8 mouse cellular contexts compared by ENCODE assay signal in genomic region chr9:94539346-94539865, GRCm38 (mm10). TPM values are rescaled to one million over a fixed set of nuclear protein-coding genes. Genes with fewer than 3 reads are reported as not detected.
DNase-seq lines count a peak whose midpoint lies in the region; ATAC-seq and TF ChIP-seq lines count a peak whose summit lies in the region.

No protein-coding gene starts in this region.

- H3K36me3 ChIP-seq in embryonic facial prominence, embryonic 15.5 days, result no peaks in the 10 kb centered on the region
- no peaks in the 10 kb centered on the region for H3K36me3 ChIP-seq in limb, embryonic 11.5 days (ENCODE audit: control insufficient read depth, insufficient read depth, low read length)

- H3K9ac ChIP-seq in embryonic facial prominence, embryonic 15.5 days, result no peak overlapping the region
- no peak overlapping the region for H3K9ac ChIP-seq in limb, embryonic 11.5 days (ENCODE audit: low read length)

- H3K4me2 ChIP-seq in embryonic facial prominence, embryonic 15.5 days (replicated peaks), result peak overlapping the region; percentile 80
- peak overlapping the region; percentile 69 for H3K4me2 ChIP-seq in limb, embryonic 11.5 days (ENCODE audit: low read depth, severe bottlenecking)

- WGBS in lung, adult 2 months, result 53% methylated on average over 8 of the region's 8 CpGs
- 36% methylated on average over 8 of the region's 8 CpGs for WGBS in embryonic facial prominence, embryonic 15.5 days
- 42% methylated on average over 8 of the region's 8 CpGs for WGBS in limb, embryonic 11.5 days

- no peak for DNase-seq in lung, adult 2 months
- DNase-seq in lung, postnatal 14 days, result no peak
- no peak for DNase-seq in limb, embryonic 11.5 days (ENCODE audit: low spot score)
- peak; percentile 16 for DNase-seq in retina, postnatal 1 day
- DNase-seq in layer of hippocampus, postnatal 36 days, result no peak
- DNase-seq in ovary, postnatal 36 days (ENCODE audit: low spot score), result no peak
- DNase-seq in layer of hippocampus, adult 9-11 months, result no peak

- no peaks in the 10 kb centered on the region for H3K9me3 ChIP-seq in embryonic facial prominence, embryonic 15.5 days (replicated peaks)
- H3K9me3 ChIP-seq in limb, embryonic 11.5 days (ENCODE audit: control insufficient read depth, low read length), result no peaks in the 10 kb centered on the region

- peak overlapping the region; percentile 73 for H3K4me3 ChIP-seq in lung, adult 2 months (replicated peaks; ENCODE audit: extremely low read depth, low read depth, low read length)
- H3K4me3 ChIP-seq in embryonic facial prominence, embryonic 15.5 days (replicated peaks), result peak overlapping the region; percentile 88
- H3K4me3 ChIP-seq in limb, embryonic 11.5 days (ENCODE audit: low read depth, low read length), result peak overlapping the region; percentile 67

- H3K27ac ChIP-seq in embryonic facial prominence, embryonic 15.5 days (replicated peaks), result no peak overlapping the region
- H3K27ac ChIP-seq in limb, embryonic 11.5 days (replicated peaks; ENCODE audit: low read depth, low read length), result no peak overlapping the region

- H3K4me1 ChIP-seq in lung, adult 2 months (ENCODE audit: control insufficient read depth, insufficient read depth, low read length), result no peaks in the 10 kb centered on the region
- H3K4me1 ChIP-seq in embryonic facial prominence, embryonic 15.5 days, result peaks cover 6% of the 10 kb centered on the region; the same call in 1 of the 2 replicates
- H3K4me1 ChIP-seq in limb, embryonic 11.5 days (ENCODE audit: control insufficient read depth, insufficient read depth, low read length), result no peaks in the 10 kb centered on the region

- no peaks in the 10 kb centered on the region for H3K27me3 ChIP-seq in embryonic facial prominence, embryonic 15.5 days
- H3K27me3 ChIP-seq in limb, embryonic 11.5 days (ENCODE audit: control insufficient read depth, insufficient read depth, low read length), result no peaks in the 10 kb centered on the region

- no peak for ATAC-seq in embryonic facial prominence, embryonic 15.5 days (ENCODE audit: insufficient number of reproducible peaks, low FRiP score, low TSS enrichment, low read depth)
- no peak for ATAC-seq in limb, embryonic 11.5 days (ENCODE audit: insufficient number of reproducible peaks, low FRiP score, low TSS enrichment, low read depth)

- TF ChIP-seq POLR2A in lung, adult 2 months (IDR thresholded peaks at IDR 0.05; ENCODE audit: borderline replicate concordance, extremely low read depth, low read depth, low read length), result no peak

- no peak for TF ChIP-seq CTCF in lung, adult 2 months (IDR thresholded peaks at IDR 0.05; ENCODE audit: insufficient read depth, low read length)

RNA-seq across cellular contexts. Expression of gene 1190002N15Rik, which starts 1.5 kb away (rescaled TPM):
- 52.6 and 60.7 TPM in 2 replicates for polyA plus RNA-seq in lung, adult 2 months (2012; rRNA removed)
- polyA plus RNA-seq in embryonic facial prominence, embryonic 15.5 days (2015; fragmentation: Nextera tagmentation; extraction: Ambion mirVana), result 24.0 and 31.6 TPM in 2 replicates
- 27.0 and 28.1 TPM in 2 replicates for polyA plus RNA-seq in limb, embryonic 11.5 days (2014; fragmentation: Nextera tagmentation; extraction: Ambion mirVana)
- total RNA-seq in layer of hippocampus, postnatal 36 days (2021), result 10 to 100 TPM; 18.9 to 19.0 TPM
